Mouse (Mus musculus): ENCODE measurements around the gene Dtx3l.

GRCm38 (mm10) chr16:35967319-35967718, 28.4 kb upstream of the Dtx3l start:
- TF ChIP-seq CTCF (conservative IDR thresholded peaks at IDR 0.05; ENCODE audit: low read length) (no peak), POU5F1 (IDR thresholded peaks at IDR 0.05; ENCODE audit: borderline replicate concordance, low read length) (no peak)
